Mouse (Mus musculus) adrenal gland, adult 18-20 months (tissue): Measurements from ENCODE around the gene Msh5. TPM values are rescaled to one million over a fixed set of nuclear protein-coding genes. Genes with fewer than 3 reads are reported as not detected.

Experiments
- DNase-seq, 2 experiments: peaks; one replicate each; pipeline ENCODE4 v3.0.0; 2021 to 2022; ENCODE audit warnings: low spot score in 2 of 2
- long read RNA-seq, 2 experiments: library from polyadenylated mRNA; stranded (forward); transcript quantifications; one replicate each; pipeline ENCODE4 v2.0.0; 2021
- total RNA-seq, 2 experiments: library from RNA; stranded (reverse); gene quantifications; 1 replicate in 1 of 2; 2 replicates in 1 of 2; pipeline ENCODE4 v1.2.3; 2021

Gene Msh5
- total RNA-seq: 1 to 10 TPM; 1.1 to 1.3 TPM
- long read RNA-seq, experiment 1: 0 reads
- long read RNA-seq, experiment 2: 0 reads

GRCm38 (mm10) chr17:35046681-35047455 is at the start of gene Msh5:
Gene Msh5, minus strand, starts transcription at chr17:35046745.
- peak; percentile 90 to 91 for DNase-seq

- DNase-seq: no peak
Observed at GRCm38 (mm10) chr17:35094475-35095365, 48.2 kb upstream of the Msh5 start.

- DNase-seq: no peak
Observed at GRCm38 (mm10) chr17:35092403-35093198, 46.1 kb upstream of the Msh5 start.

GRCm38 (mm10) chr17:35090166-35090932 is 43.8 kb upstream of the Msh5 start:
- no peak for DNase-seq

- peak; percentile 89 for DNase-seq
Observed at GRCm38 (mm10) chr17:35088825-35089644, 42.5 kb upstream of the Msh5 start, which contains the start of gene Abhd16a. Gene Abhd16a, plus strand, starts transcription at chr17:35089263.

GRCm38 (mm10) chr17:35088151-35088550 is 41.6 kb upstream of the Msh5 start:
- no peak for DNase-seq

GRCm38 (mm10) chr17:35085208-35085865 is 38.8 kb upstream of the Msh5 start, which contains the start of gene Ly6g6f:
Gene Ly6g6f, minus strand, starts transcription at chr17:35085610.
- DNase-seq: no peak

- DNase-seq: no peak
Observed at GRCm38 (mm10) chr17:35083929-35084497, 37.5 kb upstream of the Msh5 start.

GRCm38 (mm10) chr17:35082841-35083576 is 36.5 kb upstream of the Msh5 start:
- no peak for DNase-seq

GRCm38 (mm10) chr17:35080710-35081109 is 34.2 kb upstream of the Msh5 start:
- DNase-seq: no peak

- no peak for DNase-seq
Observed at GRCm38 (mm10) chr17:35080248-35080647, 33.7 kb upstream of the Msh5 start.

GRCm38 (mm10) chr17:35079778-35080177 is 33.2 kb upstream of the Msh5 start:
- no peak for DNase-seq

- DNase-seq: no peak
Observed at GRCm38 (mm10) chr17:35077786-35078233, 31.3 kb upstream of the Msh5 start, which contains the start of gene Ly6g6d. Gene Ly6g6d, minus strand, starts transcription at chr17:35078065.

- DNase-seq: no peak
Observed at GRCm38 (mm10) chr17:35077285-35077684, 30.7 kb upstream of the Msh5 start.

- no peak for DNase-seq
Observed at GRCm38 (mm10) chr17:35076507-35077176, 30.1 kb upstream of the Msh5 start, which contains the start of gene Ly6g6e. Gene Ly6g6e, plus strand, starts transcription at chr17:35076902.

GRCm38 (mm10) chr17:35074097-35074496 is 27.6 kb upstream of the Msh5 start:
- no peak for DNase-seq

GRCm38 (mm10) chr17:35071454-35071853 is 24.9 kb upstream of the Msh5 start:
- no peak for DNase-seq
